Mouse (Mus musculus) adrenal gland (tissue): ENCODE data around the gene Eng.

Source experiments
- intact Hi-C: fragments of 180-260 bp; cut with DNase I; formaldehyde crosslinking; loops from one replicate; pipeline ENCODE4 v1.15.1; 2025

The Eng gene

DNA sequence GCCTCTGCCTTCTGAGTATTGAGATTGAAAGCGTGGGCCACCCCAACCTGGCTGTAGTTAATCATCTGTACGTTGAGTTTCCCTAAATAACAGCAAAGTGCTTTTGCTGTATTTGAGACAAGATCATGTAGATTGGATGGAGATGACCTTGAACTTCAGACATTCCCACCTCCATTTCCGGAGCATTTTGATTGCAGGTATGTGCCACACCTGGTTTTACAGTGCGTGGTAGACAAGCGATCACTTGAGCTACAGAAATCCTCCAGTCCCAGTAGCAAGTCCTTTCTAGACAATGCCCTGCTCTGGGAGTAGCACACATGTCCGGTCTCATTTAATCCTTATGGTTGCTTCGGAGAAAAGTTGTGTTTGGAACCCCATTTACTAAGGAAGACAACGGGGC is 56.7 kb downstream of the Eng start:
- intact Hi-C loops: no loop called here

GRCm38 (mm10) chr2:32704021-32704421 is 57.6 kb downstream of the Eng start, which contains the start of gene Fpgs:
Gene Fpgs, minus strand, starts transcription at chr2:32704145.
- intact Hi-C loops: no loop called here

GRCm38 (mm10) chr2:32705018-32705417 is 58.6 kb downstream of the Eng start:
- intact Hi-C loops: loop anchor here (5.0 kb wide), 1 partner anchor 157 kb away; no protein-coding TSS in a partner anchor

GRCm38 (mm10) chr2:32706971-32707370 is 60.6 kb downstream of the Eng start:
- intact Hi-C loops: loop anchor here (5.0 kb wide), 1 partner anchor 155 kb away; no protein-coding TSS in a partner anchor

GRCm38 (mm10) chr2:32708643-32709042 is 62.2 kb downstream of the Eng start:
- intact Hi-C loops: loop anchor here (5.0 kb wide), 1 partner anchor 154 kb away; no protein-coding TSS in a partner anchor

GRCm38 (mm10) chr2:32709521-32710137 is 63.2 kb downstream of the Eng start:
- intact Hi-C loops: loop anchor here (5.0 kb wide), 1 partner anchor 153 kb away; no protein-coding TSS in a partner anchor

DNA sequence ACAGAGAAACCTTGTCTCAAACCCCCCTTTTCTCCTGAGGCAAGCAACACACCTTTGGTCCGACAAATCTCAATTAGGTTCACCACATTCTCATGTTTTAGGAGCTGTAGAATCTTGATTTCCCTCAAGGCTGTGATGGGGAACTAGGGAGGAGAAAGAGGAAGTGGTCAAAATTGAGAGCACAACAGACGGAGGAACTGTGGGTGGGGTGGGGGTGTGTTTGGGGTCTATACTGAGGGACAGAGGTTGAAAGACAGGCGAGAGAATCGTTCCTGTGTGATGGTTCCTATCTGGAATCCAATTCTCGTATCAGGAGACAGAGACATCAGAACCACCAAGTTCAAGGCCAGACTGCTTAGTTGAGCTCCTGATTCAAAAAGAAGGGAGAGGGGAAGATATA is 64.0 kb downstream of the Eng start:
- intact Hi-C loops: no loop called here

- intact Hi-C loops: no loop called here
Observed at GRCm38 (mm10) chr2:32711301-32712056, 65.1 kb downstream of the Eng start.

DNA sequence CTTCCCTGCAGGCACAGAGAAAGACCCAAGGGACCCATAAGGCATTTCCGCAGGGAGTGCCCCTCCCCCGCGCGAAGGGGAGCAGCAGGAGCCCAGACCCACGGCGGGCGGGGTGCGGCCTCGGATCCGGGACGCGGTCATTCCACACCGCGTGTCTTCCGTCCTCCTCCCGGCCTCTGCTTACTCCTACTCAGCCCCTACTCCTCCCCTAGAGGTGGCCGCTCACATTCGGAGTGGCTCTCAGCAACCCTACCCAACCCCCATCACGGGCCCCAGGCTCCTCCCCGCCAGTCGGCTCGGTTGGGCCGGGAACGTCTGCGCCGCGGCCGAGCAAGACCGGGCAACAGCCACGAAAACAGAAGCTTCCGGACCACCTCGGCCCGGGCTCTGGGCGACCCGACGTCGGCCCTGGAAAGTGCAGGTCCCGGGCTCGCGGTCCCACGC is 65.7 kb downstream of the Eng start:
- intact Hi-C loops: no loop called here

GRCm38 (mm10) chr2:32712586-32712933 is 66.2 kb downstream of the Eng start:
- intact Hi-C loops: no loop called here

GRCm38 (mm10) chr2:32712934-32713817 is 66.8 kb downstream of the Eng start, which contains the start of gene Cdk9:
Gene Cdk9, minus strand, starts transcription at chr2:32713076.
- intact Hi-C loops: loop anchor here (1.0 kb wide), 1 partner anchor 44 kb away; the partner anchor contains the start of gene Tor2a

- intact Hi-C loops: no loop called here
Observed at GRCm38 (mm10) chr2:32714117-32714986, 68.0 kb downstream of the Eng start.

DNA sequence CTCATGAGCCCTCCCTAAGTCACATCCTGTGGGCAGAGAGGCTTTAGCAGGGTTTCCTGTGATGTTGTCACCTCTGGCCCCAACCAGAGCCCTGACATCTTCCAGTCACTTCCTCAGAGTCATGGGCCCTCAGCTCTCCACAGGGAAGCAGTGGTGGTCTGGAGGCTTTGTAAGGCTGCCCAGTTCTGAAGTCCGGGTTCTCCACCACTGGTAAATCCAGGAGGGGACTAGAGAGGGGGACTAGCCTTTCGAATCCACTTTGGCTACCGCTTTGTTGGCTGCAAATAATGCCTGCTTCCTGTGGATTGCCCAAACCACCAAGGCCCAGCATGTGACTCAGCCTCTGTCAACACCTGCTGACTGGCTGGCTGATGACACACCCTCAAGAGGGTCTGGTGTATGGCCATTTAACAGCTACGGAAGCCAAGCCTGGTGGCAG is 68.6 kb downstream of the Eng start:
- intact Hi-C loops: no loop called here

GRCm38 (mm10) chr2:32718761-32719160 is 72.4 kb downstream of the Eng start:
- intact Hi-C loops: no loop called here

GRCm38 (mm10) chr2:32720053-32720452 is 73.7 kb downstream of the Eng start:
- intact Hi-C loops: no loop called here

- intact Hi-C loops: no loop called here
Observed at GRCm38 (mm10) chr2:32720681-32721229, 74.4 kb downstream of the Eng start, which contains the start of gene Sh2d3c. Gene Sh2d3c, plus strand, starts transcription at chr2:32721055.

DNA sequence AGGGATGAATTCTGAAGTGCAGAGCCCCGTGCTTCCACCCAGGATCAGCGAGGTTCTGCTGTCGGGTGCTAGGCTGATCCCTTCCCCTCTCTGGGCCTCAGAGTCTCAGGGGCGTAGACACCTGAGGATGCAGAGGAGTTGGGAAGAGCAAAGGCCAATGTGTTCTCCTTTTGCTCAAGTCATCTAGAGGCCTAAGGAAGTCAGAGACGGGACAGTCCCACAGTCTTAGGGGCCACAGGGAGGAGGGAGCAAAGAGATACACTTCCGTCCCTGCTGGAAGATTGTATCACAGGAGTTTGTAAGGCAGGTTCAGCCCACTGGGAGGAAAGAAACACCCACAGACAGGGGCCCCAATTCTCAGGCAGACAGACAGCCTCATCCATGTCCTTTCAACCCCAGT is 75.7 kb downstream of the Eng start:
- intact Hi-C loops: no loop called here

GRCm38 (mm10) chr2:32722581-32722980 is 76.2 kb downstream of the Eng start:
- intact Hi-C loops: no loop called here

DNA sequence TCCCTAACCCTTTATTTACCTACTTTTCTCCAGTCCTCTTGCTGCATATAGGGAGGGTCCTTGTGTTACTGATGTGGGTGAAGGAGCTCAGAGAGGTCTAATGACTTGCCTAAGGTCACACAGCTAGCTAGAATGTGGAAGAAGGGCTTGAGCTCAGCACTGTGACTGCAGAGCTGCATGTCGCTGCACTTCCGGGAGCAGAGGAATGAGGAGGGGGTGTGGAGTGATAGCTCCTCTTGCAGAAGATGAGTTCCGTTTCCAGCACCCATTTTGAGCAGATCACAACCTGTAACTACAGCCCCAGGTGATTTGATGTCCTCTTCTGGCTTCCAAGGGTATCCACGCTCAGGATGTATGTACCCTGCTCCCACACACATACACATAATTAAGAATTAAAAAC is 77.8 kb downstream of the Eng start:
- intact Hi-C loops: no loop called here
